Mouse (Mus musculus) erythroblast, embryonic 14.5 days (primary cell): Measurements from ENCODE around the gene Ppfia2.

Source experiments
- GATA1 ChIP-seq: IDR thresholded peaks from 2 replicates; pipeline ENCODE4 v1.6.1; 2012; ENCODE audit warnings: low read length, inconsistent platforms, mixed read lengths
- TAL1 ChIP-seq: IDR thresholded peaks from 3 replicates; pipeline ENCODE4 v1.6.1; 2012; ENCODE audit warnings: low read length, inconsistent platforms, mixed read lengths

DNA sequence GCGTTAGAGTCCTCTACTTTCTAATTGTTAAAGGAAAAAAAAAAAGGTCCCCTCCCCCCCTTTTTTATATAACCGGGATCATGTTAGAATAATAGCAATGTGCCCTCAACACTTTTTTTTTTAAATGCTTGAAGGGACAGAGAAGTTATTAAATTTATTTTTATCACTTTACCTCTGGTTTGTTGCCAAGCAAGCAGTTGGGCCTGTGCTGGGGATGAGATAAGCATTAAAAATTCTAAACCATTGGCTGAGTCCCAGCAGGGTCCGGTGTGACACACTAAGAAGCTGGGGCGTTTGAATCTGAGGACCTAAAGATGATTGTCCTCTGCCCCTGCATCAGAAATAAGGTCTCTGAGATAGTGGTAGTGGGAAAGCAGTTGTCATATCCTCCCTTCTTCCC is 114.9 kb downstream of the Ppfia2 start:
- TF ChIP-seq TAL1 (no peak), GATA1 (no peak)
